Mouse (Mus musculus): ENCODE results near the gene Stkld1. TPM values are rescaled to one million over a fixed set of nuclear protein-coding genes. Genes with fewer than 3 reads are reported as not detected.
A peak's percentile ranks its signal among the peaks of the same experiment; 100 is the strongest.

Gene Stkld1
- total and polyA plus RNA-seq, 2 experiments from 2014 or later = 0.23 TPM; not detected in 1

GRCm38 (mm10) chr2:26956811-26957487 lies 23.1 kb downstream of the Stkld1 start:
- no peak for TF ChIP-seq CTCF (IDR thresholded peaks at IDR 0.05; ENCODE audit: low read depth)
- 94% methylated on average over 12 of the region's 12 CpGs for WGBS
- no peak overlapping the region for H3K27ac ChIP-seq
- H3K4me3 ChIP-seq (ENCODE audit: low read length) = no peak overlapping the region
- peaks cover 6% of the 10 kb centered on the region; the same call in 1 of the 2 replicates for H3K4me1 ChIP-seq (ENCODE audit: insufficient read depth, low read length)
- H3K36me3 ChIP-seq (ENCODE audit: insufficient read depth, low read length) = peaks cover 55% of the 10 kb centered on the region
- no peak overlapping the region for H3K4me2 ChIP-seq (ENCODE audit: low read depth, low read length)
- no peaks in the 10 kb centered on the region for H3K27me3 ChIP-seq (ENCODE audit: insufficient read depth, low read length)
- H3K9ac ChIP-seq (replicated peaks; ENCODE audit: low read length) = no peak overlapping the region
- no peak for ATAC-seq
- no peak for DNase-seq (ENCODE audit: low spot score)
- no peaks in the 10 kb centered on the region for H3K9me3 ChIP-seq (ENCODE audit: low read length)

DNA sequence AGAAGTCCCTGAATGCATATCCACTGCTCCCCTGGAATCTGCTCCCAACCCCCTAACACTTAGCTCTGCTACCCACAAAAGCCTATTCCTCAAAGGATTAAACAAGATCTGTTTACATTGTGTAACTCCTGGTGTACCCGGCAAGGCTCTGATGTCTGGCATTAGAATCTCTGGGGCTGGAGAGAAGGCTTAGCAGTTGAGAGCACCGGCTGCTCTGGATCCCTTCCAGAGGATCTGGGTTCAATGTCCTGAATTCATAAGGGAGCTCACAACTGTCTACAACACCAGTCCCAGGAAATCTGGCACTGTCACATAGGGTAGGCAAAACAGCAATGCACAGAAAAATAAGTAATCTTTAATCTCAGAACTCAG lies 23.6 kb downstream of the Stkld1 start:
- H3K9ac ChIP-seq (replicated peaks; ENCODE audit: low read length) = no peak overlapping the region
- H3K27ac ChIP-seq = no peak overlapping the region
- H3K36me3 ChIP-seq (ENCODE audit: insufficient read depth, low read length) = peaks cover 55% of the 10 kb centered on the region
- H3K9me3 ChIP-seq (ENCODE audit: low read length) = no peaks in the 10 kb centered on the region
- ATAC-seq (no peak), DNase-seq (ENCODE audit: low spot score) (no peak)
- WGBS = 82% methylated on average over 2 of the region's 2 CpGs
- H3K4me3 ChIP-seq (ENCODE audit: low read length) = no peak overlapping the region
- no peak overlapping the region for H3K4me2 ChIP-seq (ENCODE audit: low read depth, low read length)
- peaks cover 6% of the 10 kb centered on the region; the same call in 1 of the 2 replicates for H3K4me1 ChIP-seq (ENCODE audit: insufficient read depth, low read length)
- TF ChIP-seq CTCF (IDR thresholded peaks at IDR 0.05; ENCODE audit: low read depth) = no peak
- no peaks in the 10 kb centered on the region for H3K27me3 ChIP-seq (ENCODE audit: insufficient read depth, low read length)

- Histone ChIP-seq H3K27ac (no peak overlapping the region), H3K4me1 (ENCODE audit: insufficient read depth, low read length) (peaks cover 11% of the 10 kb centered on the region), H3K36me3 (ENCODE audit: insufficient read depth, low read length) (peaks cover 33% of the 10 kb centered on the region), H3K4me2 (ENCODE audit: low read depth, low read length) (no peak overlapping the region), H3K9ac (replicated peaks; ENCODE audit: low read length) (no peak overlapping the region), H3K9me3 (ENCODE audit: low read length) (no peaks in the 10 kb centered on the region), H3K27me3 (ENCODE audit: insufficient read depth, low read length) (no peaks in the 10 kb centered on the region), H3K4me3 (ENCODE audit: low read length) (no peak overlapping the region)
- DNase-seq (ENCODE audit: low spot score) (peak; percentile 46), ATAC-seq (no peak)
- peak; percentile 65 for TF ChIP-seq CTCF (IDR thresholded peaks at IDR 0.05; ENCODE audit: low read depth)
- WGBS = 61% methylated on average over 4 of the region's 4 CpGs
These were observed 26.9 kb downstream of the Stkld1 start for GRCm38 (mm10) chr2:26960756-26961155.

- H3K9me3 ChIP-seq (ENCODE audit: low read length) = no peaks in the 10 kb centered on the region
- H3K4me2 ChIP-seq (ENCODE audit: low read depth, low read length) = peak within 1 kb of the TSS; percentile 71
- peaks cover 11% of the 10 kb centered on the region for H3K4me1 ChIP-seq (ENCODE audit: insufficient read depth, low read length)
- peaks cover 9% of the 10 kb centered on the region; the same call in 1 of the 2 replicates for H3K36me3 ChIP-seq (ENCODE audit: insufficient read depth, low read length)
- peak within 1 kb of the TSS; percentile 55 for H3K4me3 ChIP-seq (ENCODE audit: low read length)
- no peaks in the 10 kb centered on the region for H3K27me3 ChIP-seq (ENCODE audit: insufficient read depth, low read length)
- peak within 1 kb of the TSS; percentile 64 for H3K9ac ChIP-seq (replicated peaks; ENCODE audit: low read length)
- H3K27ac ChIP-seq = peak within 1 kb of the TSS; percentile 96
- no peak for TF ChIP-seq CTCF (IDR thresholded peaks at IDR 0.05; ENCODE audit: low read depth)
- under 1% methylated on average over 47 of the region's 50 CpGs for WGBS
- ATAC-seq (peak; percentile 98), DNase-seq (ENCODE audit: low spot score) (peak; percentile 98)
These were observed 30.3 kb downstream of the Stkld1 start, which contains the start of gene Rexo4 for GRCm38 (mm10) chr2:26963923-26964723. Gene Rexo4, minus strand, starts transcription at chr2:26964386.

- Histone ChIP-seq H3K4me3 (ENCODE audit: low read length) (peak overlapping the region; percentile 55), H3K9ac (replicated peaks; ENCODE audit: low read length) (peak overlapping the region; percentile 64), H3K9me3 (ENCODE audit: low read length) (no peaks in the 10 kb centered on the region), H3K4me1 (ENCODE audit: insufficient read depth, low read length) (peaks cover 11% of the 10 kb centered on the region), H3K27me3 (ENCODE audit: insufficient read depth, low read length) (no peaks in the 10 kb centered on the region), H3K27ac (peak overlapping the region; percentile 96), H3K36me3 (ENCODE audit: insufficient read depth, low read length) (peaks cover 7% of the 10 kb centered on the region; the same call in 1 of the 2 replicates), H3K4me2 (ENCODE audit: low read depth, low read length) (peak overlapping the region; percentile 71)
- no peak for TF ChIP-seq CTCF (IDR thresholded peaks at IDR 0.05; ENCODE audit: low read depth)
- ATAC-seq (no peak), DNase-seq (ENCODE audit: low spot score) (no peak)
- WGBS = 21% methylated on average over 14 of the region's 14 CpGs
These were observed 31.0 kb downstream of the Stkld1 start for GRCm38 (mm10) chr2:26964724-26965370.

DNA sequence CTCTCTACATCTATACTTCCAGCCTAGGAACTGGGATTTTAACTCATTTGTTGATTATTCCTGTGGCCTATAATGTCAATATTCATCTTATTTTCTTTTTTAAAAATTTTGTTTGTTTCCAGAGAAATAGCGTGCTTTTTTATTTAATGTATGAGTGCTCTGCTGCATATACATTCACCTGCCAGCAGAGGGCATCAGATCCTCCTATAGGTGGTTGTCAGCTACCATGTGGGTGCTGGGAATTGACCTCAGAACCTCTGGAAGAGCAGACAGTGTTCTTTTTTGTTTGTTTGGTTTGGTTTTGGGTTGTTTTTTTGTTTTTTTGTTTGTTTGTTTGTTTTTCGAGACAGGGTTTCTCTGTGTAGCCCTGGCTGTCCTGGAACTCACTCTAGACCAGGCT lies 33.4 kb downstream of the Stkld1 start:
- Histone ChIP-seq H3K9me3 (ENCODE audit: low read length) (no peaks in the 10 kb centered on the region), H3K9ac (replicated peaks; ENCODE audit: low read length) (no peak overlapping the region), H3K27ac (no peak overlapping the region), H3K4me1 (ENCODE audit: insufficient read depth, low read length) (peaks cover 5% of the 10 kb centered on the region), H3K4me2 (ENCODE audit: low read depth, low read length) (no peak overlapping the region), H3K36me3 (ENCODE audit: insufficient read depth, low read length) (no peaks in the 10 kb centered on the region), H3K27me3 (ENCODE audit: insufficient read depth, low read length) (no peaks in the 10 kb centered on the region), H3K4me3 (ENCODE audit: low read length) (no peak overlapping the region)
- peak; percentile 20; the same call in 1 of the 2 replicates for TF ChIP-seq CTCF (IDR thresholded peaks at IDR 0.05; ENCODE audit: low read depth)
- DNase-seq (ENCODE audit: low spot score) (no peak), ATAC-seq (no peak)
- WGBS = 80% methylated on average over 2 of the region's 2 CpGs
